Comparison of ENCODE assay signal across 8 mouse cellular contexts in genomic region chr7:46559643-46560042, GRCm38 (mm10).
DNase-seq lines count a peak whose midpoint lies in the region; TF ChIP-seq lines count a peak whose summit lies in the region.
"Had no signal": no experiment of that assay in that cellular context is flagged by ENCODE, and none has a peak within 500 bp of the region (broad histone marks: within the 10 kb centered on the region; RNA-seq: fewer than 3 reads in every experiment).

No protein-coding gene starts in this region.

- no peaks in the 10 kb centered on the region for H3K27me3 ChIP-seq in cerebellum, adult 2 months (ENCODE audit: control insufficient read depth, insufficient read depth, low read length)

- H3K4me1 ChIP-seq in cerebellum, adult 2 months (ENCODE audit: control insufficient read depth, insufficient read depth, low read length) = peaks cover 72% of the 10 kb centered on the region

- peak overlapping the region; percentile 98 for H3K27ac ChIP-seq in cerebellum, adult 2 months (ENCODE audit: insufficient read depth, low read length)
- H3K27ac ChIP-seq: macrophage had no signal

- no peak for TF ChIP-seq POLR2A in cerebellum, adult 2 months (IDR thresholded peaks at IDR 0.05; ENCODE audit: borderline replicate concordance, insufficient read depth, low read length)

- no peak for TF ChIP-seq CTCF in cerebellum, adult 2 months (IDR thresholded peaks at IDR 0.05; ENCODE audit: borderline replicate concordance, insufficient read depth, low read depth, low read length)

- DNase-seq in ovary, adult 18-20 months (ENCODE audit: low spot score) = peak; percentile 19
- DNase-seq in ovary, postnatal 14 days (ENCODE audit: low spot score) = no peak
- peak; percentile 83 to 90 for DNase-seq in cerebellum, adult 2 months
- peak; percentile 74 for DNase-seq in heart, postnatal 4 days
- DNase-seq in thymus, postnatal 10 days (ENCODE audit: low spot score in 2 of 2) = no peak
- DNase-seq in urinary bladder, postnatal 25 days (ENCODE audit: low spot score) = no peak
- DNase-seq in embryo, embryonic 9.5 days (ENCODE audit: extremely low spot score) = no peak

- 15% methylated on average over 6 of the region's 6 CpGs for WGBS in cerebellum, adult 2 months

- no peak overlapping the region for H3K4me3 ChIP-seq in cerebellum, adult 2 months (replicated peaks; ENCODE audit: insufficient read depth, low read depth, low read length)

Comparison
In these comparisons a context has a peak if more than half of its experiments do, and no peak if none do; other contexts are left out.
1. DNase-seq: peak in ovary, adult 18-20 months (single experiment), cerebellum, adult 2 months (2 of 2) and heart, postnatal 4 days (single experiment); none in ovary, postnatal 14 days (single experiment), thymus, postnatal 10 days (0 of 2), urinary bladder, postnatal 25 days (single experiment) and embryo, embryonic 9.5 days (single experiment).